Mouse (Mus musculus): ENCODE data around the gene Lpin1. TPM values are rescaled to one million over a fixed set of nuclear protein-coding genes. Genes with fewer than 3 reads are reported as not detected.

Gene Lpin1
- polyA plus RNA-seq, 1 experiment from 2014 or later: 7.2 TPM

DNA sequence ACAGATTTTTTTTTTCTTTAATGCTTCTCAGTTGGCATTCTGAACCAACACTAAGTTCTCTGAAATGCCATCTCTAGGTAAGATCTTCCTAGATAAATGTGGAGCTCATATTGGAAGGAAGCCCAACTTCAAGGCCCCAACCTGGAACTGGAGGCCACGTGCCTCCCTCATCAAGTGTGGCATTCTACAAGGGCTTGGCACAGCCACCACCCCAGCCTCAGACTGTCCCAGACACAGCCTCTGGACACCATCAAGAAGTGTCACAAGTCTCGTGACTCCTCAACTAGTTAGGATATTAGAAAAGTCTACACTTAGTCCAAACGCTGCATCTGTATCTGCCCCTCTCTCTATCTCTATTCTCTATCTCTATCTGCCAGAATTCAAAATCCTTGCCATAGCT, 25.8 kb downstream of the Lpin1 start:
- H3K4me3 ChIP-seq: no peak overlapping the region

GRCm38 (mm10) chr12:16584035-16584682, 26.6 kb downstream of the Lpin1 start:
- Histone ChIP-seq H3K9me3 (replicated peaks) (no peaks in the 10 kb centered on the region), H3K4me3 (no peak overlapping the region), H3K27ac (no peak overlapping the region), H3K36me3 (peaks cover 15% of the 10 kb centered on the region), H3K4me1 (peaks cover 24% of the 10 kb centered on the region), H3K27me3 (ENCODE audit: low read depth, poor library complexity, severe bottlenecking) (no peaks in the 10 kb centered on the region)
- DNase-seq (ENCODE audit: low spot score): no peak
- 56% methylated on average over 14 of the region's 14 CpGs for WGBS

More for the DNA sequence above, 25.8 kb downstream of the Lpin1 start:
- Histone ChIP-seq H3K4me1 (peaks cover 32% of the 10 kb centered on the region), H3K27me3 (ENCODE audit: low read depth, poor library complexity, severe bottlenecking) (no peaks in the 10 kb centered on the region), H3K27ac (no peak overlapping the region), H3K36me3 (0 out of 2 replicates have a peak, but pooled peaks cover 7% of the 10 kb centered on the region), H3K9me3 (replicated peaks) (no peaks in the 10 kb centered on the region)
- WGBS: 91% methylated on average over 3 of the region's 3 CpGs
- no peak for DNase-seq (ENCODE audit: low spot score)

GRCm38 (mm10) chr12:16583313-16583712, 27.5 kb downstream of the Lpin1 start:
- WGBS: 94% methylated on average over 3 of the region's 3 CpGs
- Histone ChIP-seq H3K27ac (no peak overlapping the region), H3K4me1 (peaks cover 15% of the 10 kb centered on the region), H3K9me3 (replicated peaks) (no peaks in the 10 kb centered on the region), H3K27me3 (ENCODE audit: low read depth, poor library complexity, severe bottlenecking) (no peaks in the 10 kb centered on the region), H3K4me3 (no peak overlapping the region), H3K36me3 (peaks cover 22% of the 10 kb centered on the region)
- no peak for DNase-seq (ENCODE audit: low spot score)

DNA sequence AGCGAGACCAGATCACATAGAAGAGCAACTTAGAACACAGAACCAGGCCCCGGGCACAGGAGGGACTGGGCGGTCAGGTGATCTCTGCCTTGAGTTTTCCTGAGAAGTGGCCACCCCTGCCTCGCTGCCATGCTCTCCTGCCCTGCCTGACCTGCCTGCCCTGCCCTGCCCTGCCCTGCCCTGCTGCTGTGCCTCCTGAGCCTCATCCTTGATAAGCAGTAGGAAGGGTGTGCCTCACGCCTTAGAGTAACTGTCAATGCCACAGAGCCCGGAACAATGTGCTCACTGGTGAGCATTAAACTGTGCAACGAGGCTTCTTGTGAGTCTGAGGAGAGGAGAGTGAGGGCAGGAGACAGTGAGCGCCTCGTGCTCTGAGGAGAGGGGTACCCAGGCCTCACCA, 30.5 kb downstream of the Lpin1 start:
- Histone ChIP-seq H3K4me1 (peaks cover 6% of the 10 kb centered on the region), H3K9me3 (replicated peaks) (no peaks in the 10 kb centered on the region), H3K4me3 (no peak overlapping the region), H3K36me3 (peaks cover 48% of the 10 kb centered on the region), H3K27ac (no peak overlapping the region), H3K27me3 (ENCODE audit: low read depth, poor library complexity, severe bottlenecking) (no peaks in the 10 kb centered on the region)
- no peak for DNase-seq (ENCODE audit: low spot score)
- WGBS: 83% methylated on average over 9 of the region's 9 CpGs

GRCm38 (mm10) chr12:16577665-16578233, 33.0 kb downstream of the Lpin1 start:
- Histone ChIP-seq H3K36me3 (peaks cover 63% of the 10 kb centered on the region), H3K4me3 (no peak overlapping the region), H3K27me3 (ENCODE audit: low read depth, poor library complexity, severe bottlenecking) (no peaks in the 10 kb centered on the region), H3K4me1 (no peaks in the 10 kb centered on the region), H3K27ac (no peak overlapping the region), H3K9me3 (replicated peaks) (no peaks in the 10 kb centered on the region)
- no peak for DNase-seq (ENCODE audit: low spot score)
- WGBS: 85% methylated on average over 9 of the region's 9 CpGs

DNA sequence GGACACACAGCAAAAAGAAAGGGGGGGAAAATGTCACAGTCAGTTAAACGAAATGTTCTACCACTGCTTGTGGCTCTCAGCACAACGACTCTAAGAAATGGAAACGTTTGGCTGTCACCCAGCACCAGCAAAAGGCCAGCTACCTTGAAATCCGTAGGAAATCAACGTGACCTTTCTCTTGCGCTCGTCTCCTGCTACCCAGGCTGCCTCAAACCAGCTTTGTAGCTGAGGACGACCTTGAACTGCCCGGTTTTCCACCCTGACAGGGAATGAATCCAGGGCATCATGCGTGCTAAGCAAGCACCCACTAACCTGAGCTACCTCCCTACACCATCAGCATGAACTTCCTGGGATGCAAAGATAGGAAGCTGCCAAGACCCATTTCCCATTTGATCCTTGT, 39.5 kb downstream of the Lpin1 start:
- H3K9me3 ChIP-seq (replicated peaks): no peaks in the 10 kb centered on the region
- H3K27me3 ChIP-seq (ENCODE audit: low read depth, poor library complexity, severe bottlenecking): no peaks in the 10 kb centered on the region
- peaks cover 47% of the 10 kb centered on the region for H3K36me3 ChIP-seq
- H3K4me1 ChIP-seq: no peaks in the 10 kb centered on the region
- DNase-seq (ENCODE audit: low spot score): no peak
- WGBS: 94% methylated on average over 10 of the region's 10 CpGs
- no peak overlapping the region for H3K4me3 ChIP-seq
- no peak overlapping the region for H3K27ac ChIP-seq

- WGBS: 90% methylated on average over 10 of the region's 10 CpGs
- no peaks in the 10 kb centered on the region for H3K9me3 ChIP-seq (replicated peaks)
- no peaks in the 10 kb centered on the region for H3K4me1 ChIP-seq
- peaks cover 48% of the 10 kb centered on the region for H3K36me3 ChIP-seq
- H3K4me3 ChIP-seq: no peak overlapping the region
- DNase-seq (ENCODE audit: low spot score): no peak
- H3K27ac ChIP-seq: no peak overlapping the region
- H3K27me3 ChIP-seq (ENCODE audit: low read depth, poor library complexity, severe bottlenecking): no peaks in the 10 kb centered on the region
These were observed 40.2 kb downstream of the Lpin1 start for GRCm38 (mm10) chr12:16570371-16571060.

DNA sequence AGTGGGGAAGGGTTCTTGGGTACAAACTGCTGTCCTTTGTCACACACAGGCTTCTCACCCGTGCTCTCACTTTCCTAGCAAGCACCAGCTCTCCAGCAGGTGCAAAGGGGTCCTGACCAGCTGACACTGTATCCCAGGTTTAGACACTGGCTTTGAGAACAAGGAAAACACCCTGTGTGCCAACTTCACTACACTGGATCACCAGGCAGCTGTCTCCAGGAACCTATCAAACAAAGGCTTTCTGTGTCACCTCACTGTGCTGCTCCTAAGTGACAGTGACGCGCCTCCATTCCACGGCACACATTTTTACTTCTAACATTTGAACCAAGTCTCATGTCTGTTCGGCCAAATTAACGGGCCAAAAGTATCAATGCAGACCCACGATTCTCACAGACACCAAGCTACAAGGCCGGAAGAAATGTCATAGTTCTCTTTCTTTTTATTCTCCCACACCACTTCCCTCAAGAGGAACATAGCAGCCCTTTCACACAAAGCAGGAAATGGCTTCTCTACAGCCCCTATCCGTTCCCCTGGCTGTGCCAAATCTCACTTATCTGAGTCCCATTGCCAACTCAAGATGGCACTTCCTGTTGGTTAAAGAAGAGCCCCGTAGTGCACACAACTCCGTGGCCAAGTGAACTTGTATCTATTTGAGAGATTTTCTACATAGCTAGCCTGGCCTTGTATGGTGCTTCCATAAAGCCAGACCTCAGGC, 41.7 kb downstream of the Lpin1 start:
- no peak overlapping the region for H3K27ac ChIP-seq
- H3K27me3 ChIP-seq (ENCODE audit: low read depth, poor library complexity, severe bottlenecking): no peaks in the 10 kb centered on the region
- 86% methylated on average over 11 of the region's 11 CpGs for whole genome bisulfite sequencing
- no peak for DNase-seq (ENCODE audit: low spot score)
- peaks cover 55% of the 10 kb centered on the region for H3K36me3 ChIP-seq
- no peaks in the 10 kb centered on the region for H3K9me3 ChIP-seq (replicated peaks)
- H3K4me1 ChIP-seq: no peaks in the 10 kb centered on the region
- no peak overlapping the region for H3K4me3 ChIP-seq

DNA sequence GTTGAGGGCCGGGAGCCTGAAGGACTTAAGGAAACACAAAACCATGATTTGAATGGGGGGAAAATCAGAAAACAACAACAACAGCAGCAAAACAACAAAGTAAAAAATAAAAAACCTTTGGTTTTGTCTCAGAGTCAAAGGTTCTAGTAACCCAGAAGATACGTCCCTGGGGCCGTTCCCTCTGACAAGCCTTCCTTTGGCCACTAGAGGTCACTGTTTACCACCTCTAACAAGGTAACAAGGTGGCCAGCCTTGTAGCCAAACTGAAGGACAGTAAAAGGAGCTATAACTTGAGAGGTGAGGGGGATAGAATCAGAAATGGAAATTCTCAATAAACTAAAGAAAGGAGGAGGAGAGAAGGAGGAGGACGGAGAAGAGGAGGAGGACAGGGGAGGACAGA, 42.3 kb downstream of the Lpin1 start:
- H3K9me3 ChIP-seq (replicated peaks): no peaks in the 10 kb centered on the region
- H3K27me3 ChIP-seq (ENCODE audit: low read depth, poor library complexity, severe bottlenecking): no peaks in the 10 kb centered on the region
- peaks cover 56% of the 10 kb centered on the region for H3K36me3 ChIP-seq
- H3K4me1 ChIP-seq: no peaks in the 10 kb centered on the region
- H3K4me3 ChIP-seq: no peak overlapping the region
- H3K27ac ChIP-seq: no peak overlapping the region
- DNase-seq (ENCODE audit: low spot score): peak; percentile 70
- WGBS: 34% methylated on average over 4 of the region's 4 CpGs

DNA sequence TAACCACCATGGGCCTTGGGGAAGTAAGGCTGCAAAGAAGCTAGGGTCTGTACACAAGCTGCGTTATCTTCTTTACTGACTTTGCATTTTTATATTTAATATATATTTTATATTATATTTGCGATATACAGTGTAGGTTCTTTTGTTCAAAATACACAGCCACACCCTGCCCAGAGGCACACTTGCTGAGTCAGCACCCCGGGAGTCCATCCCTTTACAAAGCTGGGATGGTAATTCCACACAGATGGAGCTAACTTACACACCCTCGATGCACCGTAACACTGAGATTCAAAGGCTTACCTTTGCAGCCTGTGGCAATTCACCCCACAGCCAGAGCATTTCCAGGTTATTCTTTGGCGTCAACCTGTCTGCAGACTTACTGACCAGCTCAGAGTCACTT, 42.7 kb downstream of the Lpin1 start:
- no peak for DNase-seq (ENCODE audit: low spot score)
- Histone ChIP-seq H3K36me3 (peaks cover 57% of the 10 kb centered on the region), H3K4me3 (no peak overlapping the region), H3K4me1 (no peaks in the 10 kb centered on the region), H3K9me3 (replicated peaks) (no peaks in the 10 kb centered on the region), H3K27me3 (ENCODE audit: low read depth, poor library complexity, severe bottlenecking) (no peaks in the 10 kb centered on the region), H3K27ac (no peak overlapping the region)
- WGBS: 90% methylated on average over 6 of the region's 6 CpGs

DNA sequence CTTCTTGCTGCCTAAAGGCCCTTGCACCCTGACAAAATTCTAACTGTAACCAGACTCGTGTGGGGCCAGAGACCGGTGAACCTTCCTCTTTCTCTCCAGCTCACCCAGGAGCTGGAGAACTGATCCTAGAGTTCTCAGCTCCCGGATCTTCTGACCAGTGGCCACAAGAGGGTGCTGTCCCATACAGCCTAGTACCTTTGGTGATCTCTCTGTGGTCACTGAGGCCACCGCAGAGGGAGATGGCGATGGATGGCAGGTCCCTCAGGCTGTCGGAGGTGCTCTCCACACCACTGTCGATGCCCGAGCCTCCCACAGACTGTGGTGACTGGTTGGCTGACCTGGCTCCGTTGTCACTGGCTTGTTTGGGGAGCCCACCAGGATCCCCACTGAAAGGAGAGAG, 47.3 kb downstream of the Lpin1 start:
- Histone ChIP-seq H3K27ac (no peak overlapping the region), H3K36me3 (peaks cover 64% of the 10 kb centered on the region), H3K4me1 (no peaks in the 10 kb centered on the region), H3K27me3 (ENCODE audit: low read depth, poor library complexity, severe bottlenecking) (no peaks in the 10 kb centered on the region), H3K4me3 (no peak overlapping the region), H3K9me3 (replicated peaks) (no peaks in the 10 kb centered on the region)
- peak; percentile 52 for DNase-seq (ENCODE audit: low spot score)
- WGBS: 72% methylated on average over 9 of the region's 9 CpGs

GRCm38 (mm10) chr12:16562647-16563046, 48.1 kb downstream of the Lpin1 start:
- no peaks in the 10 kb centered on the region for H3K27me3 ChIP-seq (ENCODE audit: low read depth, poor library complexity, severe bottlenecking)
- DNase-seq (ENCODE audit: low spot score): no peak
- no peaks in the 10 kb centered on the region for H3K4me1 ChIP-seq
- WGBS: 92% methylated on average over 10 of the region's 10 CpGs
- peaks cover 67% of the 10 kb centered on the region for H3K36me3 ChIP-seq
- H3K4me3 ChIP-seq: no peak overlapping the region
- no peak overlapping the region for H3K27ac ChIP-seq
- no peaks in the 10 kb centered on the region for H3K9me3 ChIP-seq (replicated peaks)

DNA sequence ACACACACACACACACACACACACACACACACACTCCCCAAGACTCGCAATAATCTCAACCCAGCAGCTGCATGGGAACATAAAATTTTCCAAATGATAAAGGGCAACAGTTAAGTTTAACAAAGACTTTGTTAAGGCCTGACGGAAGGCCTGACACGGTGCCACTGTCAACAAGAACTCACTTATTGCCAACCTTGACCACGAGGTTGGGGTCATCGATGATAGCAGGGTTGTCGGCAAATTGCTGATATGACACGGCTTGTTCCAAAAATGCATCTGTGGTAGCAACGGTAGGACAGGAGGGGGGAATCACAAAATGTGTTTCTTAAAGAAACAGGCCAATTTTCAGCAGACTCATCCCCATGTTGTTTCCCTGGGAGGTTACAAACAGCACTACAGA, 48.6 kb downstream of the Lpin1 start:
- peaks cover 4% of the 10 kb centered on the region for H3K4me1 ChIP-seq
- no peak overlapping the region for H3K27ac ChIP-seq
- H3K4me3 ChIP-seq: no peak overlapping the region
- DNase-seq (ENCODE audit: low spot score): no peak
- no peaks in the 10 kb centered on the region for H3K27me3 ChIP-seq (ENCODE audit: low read depth, poor library complexity, severe bottlenecking)
- peaks cover 69% of the 10 kb centered on the region for H3K36me3 ChIP-seq
- WGBS: 94% methylated on average over 8 of the region's 8 CpGs
- H3K9me3 ChIP-seq (replicated peaks): no peaks in the 10 kb centered on the region
